Mouse (Mus musculus): Measurements from ENCODE around the gene Adam11.

DNA sequence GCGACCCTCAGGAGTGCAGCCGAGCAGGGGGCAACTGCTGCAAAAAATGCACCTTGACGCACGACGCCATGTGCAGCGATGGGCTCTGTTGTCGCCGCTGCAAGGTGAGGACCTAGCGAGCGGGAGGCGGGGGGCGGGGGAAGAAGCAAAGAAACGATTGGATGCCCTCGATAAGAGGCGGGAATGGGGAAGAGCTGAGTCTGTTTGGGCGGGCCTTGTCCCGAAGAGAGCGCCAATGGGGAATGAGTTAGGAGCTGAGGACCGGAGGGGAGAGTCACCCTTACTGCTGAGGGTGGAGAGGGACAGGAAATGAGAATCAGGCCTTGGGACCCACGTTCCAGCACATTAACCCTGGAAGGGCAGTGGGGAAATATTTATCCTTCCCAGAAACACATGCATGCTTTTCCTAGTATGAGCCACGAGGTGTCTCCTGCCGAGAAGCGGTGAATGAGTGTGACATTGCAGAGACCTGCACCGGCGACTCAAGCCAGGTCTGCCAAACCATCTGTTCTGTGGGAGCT lies 13.4 kb downstream of the Adam11 start:
- TF ChIP-seq CTCF (IDR thresholded peaks at IDR 0.05; ENCODE audit: extremely low read depth, insufficient read depth, insufficient read length, insufficient replicate concordance) (no peak), POLR2A (IDR thresholded peaks at IDR 0.05; ENCODE audit: low read depth, low read length) (no peak)
